Mouse (Mus musculus) kidney, postnatal 0 days (tissue): ENCODE measurements around the gene Cbfa2t3. TPM values are rescaled to one million over a fixed set of nuclear protein-coding genes. Genes with fewer than 3 reads are reported as not detected.

Experiments
- ATAC-seq: fragments of 200-750 bp; cut with Nextera tagmentation; replicated peaks from 2 replicates; pipeline ENCODE4 v1.8.0; 2017; ENCODE audit warnings: low read depth, moderate number of reproducible peaks, moderate TSS enrichment, moderate library complexity; ENCODE audit not compliant: low FRiP score
- DNase-seq: peaks from one replicate; pipeline ENCODE4 v3.0.0-alpha.2; 2016; ENCODE audit warnings: low spot score
- H3K27ac ChIP-seq: fragments of 300-500 bp; sonication (generic); 2 replicates; pipeline ENCODE4 v1.5.1; 2014; ENCODE audit warnings: mild to moderate bottlenecking
- H3K27me3 ChIP-seq: fragments of 300-500 bp; sonication (generic); 2 replicates; pipeline ENCODE4 v1.6.1; 2014; ENCODE audit warnings: low read length, mixed read lengths; ENCODE audit not compliant: insufficient read depth
- H3K36me3 ChIP-seq: fragments of 300-500 bp; sonication (generic); 2 replicates; pipeline ENCODE4 v1.6.1; 2014; ENCODE audit warnings: low read length, mixed read lengths; ENCODE audit not compliant: insufficient read depth
- H3K4me1 ChIP-seq: fragments of 300-500 bp; sonication (generic); replicated peaks from 2 replicates; pipeline ENCODE4 v1.6.1; 2014; ENCODE audit warnings: antibody characterized with exemption, low read length, mixed read lengths; ENCODE audit not compliant: insufficient read depth
- H3K4me2 ChIP-seq: fragments of 300-500 bp; sonication (generic); 2 replicates; pipeline ENCODE4 v1.6.1; 2014; ENCODE audit warnings: mild to moderate bottlenecking, low read length, moderate library complexity, mixed read lengths
- H3K4me3 ChIP-seq: fragments of 300-500 bp; sonication (generic); replicated peaks from 2 replicates; pipeline ENCODE4 v1.5.1; 2014; ENCODE audit warnings: low read depth, low read length
- H3K9ac ChIP-seq: fragments of 300-500 bp; sonication (generic); 2 replicates; pipeline ENCODE4 v1.6.1; 2014; ENCODE audit warnings: low read depth, low read length
- H3K9me3 ChIP-seq: fragments of 300-500 bp; sonication (generic); replicated peaks from 2 replicates; pipeline ENCODE4 v1.6.1; 2016; ENCODE audit warnings: low read length, inconsistent platforms, mixed read lengths
- CTCF ChIP-seq: IDR thresholded peaks from 2 replicates; pipeline ENCODE4 v1.5.1; 2016; ENCODE audit warnings: antibody characterized with exemption, low read depth, mild to moderate bottlenecking, moderate library complexity
- WGBS: fragments of 180-500 bp; shearing (Covaris S2); extraction: QIAGEN DNeasy Blood & Tissue Kit; methylation state at CpG from one replicate; pipeline ENCODE4 v1.1.7; 2014; 5-methylcytosine and 5-hydroxymethylcytosine counted together
- polyA plus RNA-seq: library from polyadenylated mRNA; unstranded; fragments of >200 nt; fragmentation: Nextera tagmentation; extraction: Ambion mirVana; gene quantifications from 2 replicates; pipeline ENCODE4 v1.2.1, GENCODE M21; 2015

Gene Cbfa2t3
- polyA plus RNA-seq, 1 experiment from 2014 or later, result 3.6 TPM

DNA sequence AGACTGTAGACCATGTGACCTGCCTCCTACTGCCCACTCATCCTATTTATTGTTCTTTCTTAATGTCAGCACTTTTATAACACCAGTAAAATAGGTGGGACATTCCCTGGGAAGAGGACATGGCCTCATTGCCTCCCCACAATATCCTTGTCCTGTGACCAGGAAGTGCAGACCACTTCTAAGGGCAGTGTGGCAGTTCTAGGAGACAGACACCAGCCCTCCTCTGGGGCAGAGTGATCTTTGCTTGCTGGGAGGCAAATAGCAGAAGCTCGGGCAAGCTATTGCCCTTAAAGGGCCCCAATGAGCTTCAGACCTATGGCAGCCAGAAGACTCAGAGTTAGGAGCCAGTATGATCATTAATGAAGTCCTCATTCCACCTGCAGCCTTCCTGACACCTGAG, 94.3 kb downstream of the Cbfa2t3 start:
- H3K36me3 ChIP-seq, result 0 out of 2 replicates have a peak, but pooled peaks cover 2% of the 10 kb centered on the region
- no peak overlapping the region for H3K27ac ChIP-seq
- DNase-seq, result no peak
- H3K4me1 ChIP-seq, result no peaks in the 10 kb centered on the region
- no peaks in the 10 kb centered on the region for H3K27me3 ChIP-seq
- TF ChIP-seq CTCF, result no peak
- H3K4me3 ChIP-seq, result no peak overlapping the region
- ATAC-seq, result no peak; the same call in 1 of the 2 replicates
- no peak overlapping the region for H3K9ac ChIP-seq
- H3K9me3 ChIP-seq, result no peaks in the 10 kb centered on the region
- WGBS, result 38% methylated on average over 1 of the region's 1 CpGs
- no peak overlapping the region for H3K4me2 ChIP-seq

DNA sequence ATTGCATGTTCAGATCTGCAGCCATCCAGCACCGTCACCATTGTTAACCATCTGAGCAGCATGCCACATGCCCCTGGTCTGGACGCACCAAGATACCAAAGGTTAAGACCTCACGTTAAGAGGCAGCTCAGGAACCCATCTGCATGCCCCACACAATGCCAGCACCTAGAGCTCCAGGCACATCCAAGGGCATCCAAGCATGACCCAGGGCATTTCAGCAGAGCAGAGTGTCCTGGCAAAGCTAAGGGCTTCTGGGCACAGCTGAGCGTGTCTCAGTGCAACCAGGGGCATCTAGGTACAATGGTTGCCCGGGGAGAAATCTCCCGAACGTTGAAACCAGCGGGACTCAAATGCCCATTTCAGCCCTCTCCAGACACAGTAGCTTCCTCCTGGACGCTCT, 98.2 kb downstream of the Cbfa2t3 start:
- TF ChIP-seq CTCF, result no peak
- Histone ChIP-seq H3K9me3 (no peaks in the 10 kb centered on the region), H3K36me3 (peaks cover 7% of the 10 kb centered on the region; the same call in 1 of the 2 replicates), H3K4me2 (no peak overlapping the region), H3K27me3 (no peaks in the 10 kb centered on the region), H3K4me3 (no peak overlapping the region), H3K4me1 (no peaks in the 10 kb centered on the region), H3K9ac (no peak overlapping the region), H3K27ac (no peak overlapping the region)
- DNase-seq (no peak), ATAC-seq (no peak)
- WGBS, result 84% methylated on average over 9 of the region's 9 CpGs

DNA sequence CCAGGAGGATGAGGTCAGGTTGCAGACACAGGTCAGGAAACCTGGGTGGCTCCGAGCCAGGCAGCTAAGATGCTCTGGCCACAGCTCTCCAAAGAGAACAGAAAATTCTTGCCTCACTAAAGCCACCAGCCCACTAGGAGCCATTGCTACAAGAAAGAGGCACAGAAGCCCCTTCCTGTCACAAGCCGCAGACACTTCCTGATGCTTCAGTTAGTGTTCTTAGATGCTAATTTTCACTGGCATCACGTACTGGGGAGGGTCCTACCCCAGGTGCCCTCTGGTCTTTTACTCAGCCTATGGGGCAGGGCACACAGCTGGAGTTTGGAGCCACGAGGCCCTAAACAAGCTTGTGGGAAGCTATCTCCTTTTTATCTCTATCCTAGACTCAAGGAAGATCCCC, 102.9 kb downstream of the Cbfa2t3 start:
- no peak overlapping the region for H3K27ac ChIP-seq
- no peak overlapping the region for H3K4me2 ChIP-seq
- no peaks in the 10 kb centered on the region for H3K27me3 ChIP-seq
- peaks cover 11% of the 10 kb centered on the region; the same call in 1 of the 2 replicates for H3K36me3 ChIP-seq
- DNase-seq, result no peak
- no peaks in the 10 kb centered on the region for H3K9me3 ChIP-seq
- ATAC-seq, result no peak
- no peaks in the 10 kb centered on the region for H3K4me1 ChIP-seq
- 48% methylated on average over 4 of the region's 4 CpGs for WGBS
- no peak overlapping the region for H3K4me3 ChIP-seq
- H3K9ac ChIP-seq, result no peak overlapping the region
- no peak for TF ChIP-seq CTCF

DNA sequence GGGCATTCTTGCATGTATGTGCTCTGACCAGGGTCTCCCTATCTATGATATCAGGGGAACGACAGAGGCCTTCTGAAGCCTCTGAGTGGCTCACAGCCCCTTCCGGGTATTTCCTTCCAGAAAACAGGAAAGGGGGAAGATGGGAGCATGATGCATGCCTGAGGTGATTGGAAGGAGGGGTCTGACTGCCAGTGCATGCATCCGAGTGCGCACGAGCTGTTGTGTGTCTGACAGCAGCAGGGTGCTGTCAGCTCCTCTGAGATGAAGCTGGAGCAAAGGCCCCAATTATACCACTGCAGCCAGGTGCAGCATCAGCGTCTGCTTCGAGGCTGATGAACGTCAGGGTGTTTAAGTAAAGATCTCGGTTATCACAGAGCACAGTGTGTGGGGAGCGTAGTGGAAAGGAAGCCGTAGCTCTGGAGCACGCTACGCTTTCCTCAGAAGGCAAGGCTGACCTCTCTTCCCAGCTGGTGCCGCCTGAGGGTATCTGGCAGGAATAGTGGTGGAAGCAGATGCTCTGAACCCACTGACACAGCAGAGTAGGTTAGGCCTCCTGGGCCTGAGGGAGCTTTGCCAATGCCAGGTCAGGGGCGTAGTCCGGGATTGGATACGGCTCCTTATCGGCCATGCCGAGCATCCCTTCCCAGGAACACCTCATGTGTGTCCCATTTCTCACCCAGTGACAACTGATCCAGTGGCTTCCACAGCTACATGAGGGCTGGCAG, 105.0 kb downstream of the Cbfa2t3 start:
- H3K36me3 ChIP-seq, result peaks cover 5% of the 10 kb centered on the region; the same call in 1 of the 2 replicates
- H3K27me3 ChIP-seq, result no peaks in the 10 kb centered on the region
- no peak overlapping the region for H3K27ac ChIP-seq
- DNase-seq (no peak), ATAC-seq (no peak)
- no peak overlapping the region for H3K4me2 ChIP-seq
- no peak overlapping the region for H3K4me3 ChIP-seq
- H3K9me3 ChIP-seq, result no peaks in the 10 kb centered on the region
- H3K9ac ChIP-seq, result no peak overlapping the region
- no peaks in the 10 kb centered on the region for H3K4me1 ChIP-seq
- WGBS, result 79% methylated on average over 19 of the region's 19 CpGs
- TF ChIP-seq CTCF, result no peak

DNA sequence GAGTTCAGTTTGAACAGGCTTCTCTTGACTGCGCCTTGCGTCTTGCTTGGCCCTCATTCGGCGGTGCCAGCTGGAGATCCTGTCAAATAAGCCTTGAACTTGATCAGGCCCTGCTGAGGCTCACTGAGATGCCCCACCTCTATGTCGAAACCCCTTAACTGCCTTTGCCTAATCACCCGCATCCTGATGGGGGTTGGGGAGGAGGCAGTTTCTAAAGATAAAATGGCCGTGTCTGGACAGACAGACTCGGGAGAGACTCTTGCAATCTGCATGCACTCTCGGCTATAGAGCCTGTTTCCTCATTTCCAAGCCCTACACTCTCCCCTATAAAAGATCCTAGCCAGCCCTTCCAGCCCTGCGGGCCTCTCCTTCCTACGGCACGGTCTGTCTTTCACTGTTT, 105.7 kb downstream of the Cbfa2t3 start:
- Histone ChIP-seq H3K36me3 (peaks cover 5% of the 10 kb centered on the region; the same call in 1 of the 2 replicates), H3K9ac (no peak overlapping the region), H3K4me3 (no peak overlapping the region), H3K9me3 (no peaks in the 10 kb centered on the region), H3K4me2 (no peak overlapping the region), H3K27me3 (no peaks in the 10 kb centered on the region), H3K4me1 (no peaks in the 10 kb centered on the region), H3K27ac (no peak overlapping the region)
- no peak for ATAC-seq
- WGBS, result 55% methylated on average over 12 of the region's 12 CpGs
- no peak for TF ChIP-seq CTCF
- DNase-seq, result no peak

DNA sequence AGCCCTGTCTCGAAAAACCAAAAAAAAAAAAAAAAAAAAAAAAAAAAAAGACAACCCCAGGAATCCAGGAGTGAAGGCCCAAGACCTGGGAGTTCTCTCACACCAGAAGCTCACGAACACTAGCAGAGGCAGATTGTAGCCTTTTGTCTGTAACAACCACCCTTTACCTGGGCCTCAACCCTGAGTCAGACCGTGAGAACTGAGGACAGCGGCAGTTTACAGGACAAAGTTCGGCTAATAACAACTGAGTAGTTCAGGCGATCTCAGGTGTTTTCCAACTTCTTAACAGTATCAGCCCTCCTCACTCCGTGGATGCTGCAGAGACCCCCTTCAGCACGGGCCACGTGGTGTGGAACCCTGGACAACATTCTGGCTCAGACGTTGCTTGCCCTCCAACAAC, 112.2 kb downstream of the Cbfa2t3 start:
- DNase-seq (no peak), ATAC-seq (no peak)
- Histone ChIP-seq H3K4me3 (no peak overlapping the region), H3K27me3 (no peaks in the 10 kb centered on the region), H3K36me3 (no peaks in the 10 kb centered on the region), H3K27ac (no peak overlapping the region), H3K4me2 (no peak overlapping the region), H3K4me1 (0 out of 2 replicates have a peak, but pooled peaks cover 7% of the 10 kb centered on the region), H3K9ac (no peak overlapping the region), H3K9me3 (no peaks in the 10 kb centered on the region)
- TF ChIP-seq CTCF, result no peak
- 76% methylated on average over 9 of the region's 10 CpGs for WGBS

DNA sequence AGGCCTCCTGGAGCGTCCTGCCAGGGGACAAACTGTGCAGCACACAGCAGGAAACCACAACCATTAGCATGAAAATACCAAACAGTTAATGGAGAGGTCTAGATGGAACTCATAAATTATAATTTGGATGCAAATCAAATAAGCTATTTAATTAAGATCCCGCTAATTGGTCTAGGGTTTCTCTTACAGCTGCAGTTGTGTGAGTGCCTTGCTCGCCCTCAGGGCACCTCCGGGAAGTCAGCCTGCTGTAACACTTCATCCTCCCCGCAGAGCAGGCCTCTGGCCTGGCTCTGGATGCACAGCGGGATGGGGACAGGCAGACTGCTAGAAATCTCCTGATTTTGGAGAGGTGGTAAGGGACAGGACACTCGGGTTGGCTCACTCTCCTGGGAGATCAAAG, 112.7 kb downstream of the Cbfa2t3 start:
- Histone ChIP-seq H3K9ac (no peak overlapping the region), H3K27ac (0 out of 2 replicates have a peak overlapping the region, but pooled peaks have one; percentile 37), H3K4me2 (no peak overlapping the region), H3K4me1 (0 out of 2 replicates have a peak, but pooled peaks cover 7% of the 10 kb centered on the region), H3K27me3 (no peaks in the 10 kb centered on the region), H3K36me3 (no peaks in the 10 kb centered on the region), H3K9me3 (no peaks in the 10 kb centered on the region), H3K4me3 (no peak overlapping the region)
- ATAC-seq (no peak), DNase-seq (no peak)
- WGBS, result 40% methylated on average over 7 of the region's 7 CpGs
- no peak for TF ChIP-seq CTCF
